Mouse (Mus musculus) embryonic facial prominence, embryonic 11.5 days (tissue): ENCODE measurements around the gene Erich2. TPM values are rescaled to one million over a fixed set of nuclear protein-coding genes. Genes with fewer than 3 reads are reported as not detected.
"Not testable (repeated sequence)": the region's sequence is repeated elsewhere in the genome, so short reads cannot be mapped to it uniquely, and the experiment has no call there.

Experiments
- ATAC-seq: fragments of 200-750 bp; cut with Nextera tagmentation; replicated peaks from 2 replicates; pipeline ENCODE4 v1.8.0; 2017; ENCODE audit warnings: low read depth; ENCODE audit not compliant: insufficient number of reproducible peaks, low FRiP score, low TSS enrichment
- DNase-seq: peaks from one replicate; pipeline ENCODE4 v3.0.0-alpha.2; 2015; ENCODE audit warnings: low spot score
- H3K27ac ChIP-seq: fragments of 300-500 bp; sonication (generic); replicated peaks from 2 replicates; pipeline ENCODE4 v1.5.1; 2014; ENCODE audit warnings: mild to moderate bottlenecking, low read depth, low read length, control low read depth
- H3K27me3 ChIP-seq: fragments of 300-500 bp; sonication (generic); 2 replicates; pipeline ENCODE4 v1.6.1; 2014; ENCODE audit warnings: mild to moderate bottlenecking, low read length, moderate library complexity, mixed read lengths; ENCODE audit not compliant: control insufficient read depth, insufficient read depth
- H3K36me3 ChIP-seq: fragments of 300-500 bp; sonication (generic); replicated peaks from 2 replicates; pipeline ENCODE4 v1.6.1; 2014; ENCODE audit warnings: low read depth, mild to moderate bottlenecking, low read length, moderate library complexity, mixed read lengths; ENCODE audit not compliant: control insufficient read depth, insufficient read depth
- H3K4me1 ChIP-seq: fragments of 300-500 bp; sonication (generic); 2 replicates; pipeline ENCODE4 v1.6.1; 2014; ENCODE audit warnings: low read length, mixed read lengths; ENCODE audit not compliant: control insufficient read depth, insufficient read depth
- H3K4me2 ChIP-seq: fragments of 300-500 bp; sonication (generic); 2 replicates; pipeline ENCODE4 v1.6.1; 2014; ENCODE audit warnings: low read depth, mild to moderate bottlenecking, control low read depth, low read length, moderate library complexity
- H3K4me3 ChIP-seq: fragments of 300-500 bp; sonication (generic); 2 replicates; pipeline ENCODE4 v1.5.1; 2014; ENCODE audit warnings: low read depth, low read length, control low read depth
- H3K9ac ChIP-seq: fragments of 300-500 bp; sonication (generic); replicated peaks from 2 replicates; pipeline ENCODE4 v1.6.1; 2014; ENCODE audit warnings: mild to moderate bottlenecking, control low read depth, low read length
- H3K9me3 ChIP-seq: fragments of 300-500 bp; sonication (generic); replicated peaks from 2 replicates; pipeline ENCODE4 v1.6.1; 2016; ENCODE audit warnings: mild to moderate bottlenecking, low read length, inconsistent platforms, mixed read lengths; ENCODE audit not compliant: control insufficient read depth
- WGBS: fragments of 180-500 bp; shearing (Covaris S2); extraction: QIAGEN DNeasy Blood & Tissue Kit; methylation state at CpG from one replicate; pipeline ENCODE4 v1.1.7; 2014; 5-methylcytosine and 5-hydroxymethylcytosine counted together
- polyA plus RNA-seq: library from polyadenylated mRNA; unstranded; fragments of >200 nt; fragmentation: Nextera tagmentation; extraction: Ambion mirVana; gene quantifications from 2 replicates; pipeline ENCODE4 v1.2.1, GENCODE M21; 2014

The Erich2 gene
- polyA plus RNA-seq, 1 experiment from 2014 or later, result 1.4 TPM

DNA sequence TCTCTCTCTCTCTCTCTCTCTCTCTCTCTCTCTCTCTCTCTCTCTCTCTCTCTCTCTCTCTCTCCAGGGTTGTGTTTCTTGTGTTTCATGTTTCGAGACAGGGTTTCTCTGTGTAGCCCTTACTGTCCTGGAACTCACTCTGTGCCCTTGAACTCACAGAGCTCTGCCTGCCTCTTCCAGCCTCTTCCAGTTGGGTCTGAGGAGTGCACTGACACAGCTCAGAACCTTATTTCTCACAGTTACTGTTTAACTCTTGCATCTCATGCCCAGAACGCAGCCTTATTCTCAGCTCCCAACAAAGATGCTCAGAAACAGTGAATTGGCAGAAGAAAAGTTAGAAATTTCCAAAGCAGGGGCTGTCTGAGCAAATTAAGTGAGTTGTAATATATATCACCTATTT, 2.2 kb upstream of the Erich2 start:
- H3K4me2 ChIP-seq, result no peak overlapping the region
- H3K4me1 ChIP-seq, result no peaks in the 10 kb centered on the region
- H3K9ac ChIP-seq, result no peak overlapping the region
- no peak for ATAC-seq
- no peaks in the 10 kb centered on the region for H3K9me3 ChIP-seq
- DNase-seq, result no peak
- no peak overlapping the region for H3K27ac ChIP-seq
- no peaks in the 10 kb centered on the region for H3K36me3 ChIP-seq
- no peak overlapping the region for H3K4me3 ChIP-seq
- 58% methylated on average over 2 of the region's 2 CpGs for WGBS
- no peaks in the 10 kb centered on the region for H3K27me3 ChIP-seq

DNA sequence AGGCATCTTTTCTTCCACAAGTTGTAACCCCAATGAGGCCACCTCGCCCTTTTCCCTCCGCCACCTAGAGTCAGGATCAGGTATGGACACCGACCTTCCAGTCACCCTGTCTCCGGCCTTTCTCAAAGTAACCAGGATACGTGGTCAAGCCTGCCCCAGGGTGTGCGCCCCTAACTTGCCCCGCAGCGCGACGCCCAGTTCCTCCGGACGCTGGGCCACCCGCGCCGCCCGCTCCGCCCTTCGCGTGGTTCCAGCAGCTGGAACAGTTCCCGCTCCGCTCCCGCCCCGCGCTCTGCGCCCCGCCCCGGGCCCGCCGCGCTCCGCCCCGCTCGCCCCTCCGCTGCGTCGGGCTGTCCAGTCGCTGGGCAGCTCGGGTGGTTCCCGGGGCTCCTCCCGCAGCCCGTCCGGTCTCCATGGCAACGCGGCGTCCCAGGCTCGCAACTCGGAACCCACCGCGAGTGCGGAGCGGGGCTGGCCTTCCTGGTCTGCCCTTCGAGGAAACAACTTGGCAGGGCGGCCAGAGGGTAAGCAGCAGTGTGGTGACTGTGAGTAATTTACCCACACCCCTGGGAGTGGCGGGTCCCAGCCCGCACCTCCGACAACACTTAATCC, 508 bp downstream of the Erich2 start:
- Histone ChIP-seq H3K9me3 (no peaks in the 10 kb centered on the region), H3K4me3 (peak overlapping the region; percentile 48), H3K9ac (peak overlapping the region; percentile 51), H3K27ac (no peak overlapping the region), H3K27me3 (no peaks in the 10 kb centered on the region), H3K36me3 (no peaks in the 10 kb centered on the region), H3K4me1 (no peaks in the 10 kb centered on the region), H3K4me2 (peak overlapping the region; percentile 87)
- DNase-seq (peak; percentile 90), ATAC-seq (peak; percentile 96)
- 0% methylated on average over 47 of the region's 56 CpGs for WGBS

DNA sequence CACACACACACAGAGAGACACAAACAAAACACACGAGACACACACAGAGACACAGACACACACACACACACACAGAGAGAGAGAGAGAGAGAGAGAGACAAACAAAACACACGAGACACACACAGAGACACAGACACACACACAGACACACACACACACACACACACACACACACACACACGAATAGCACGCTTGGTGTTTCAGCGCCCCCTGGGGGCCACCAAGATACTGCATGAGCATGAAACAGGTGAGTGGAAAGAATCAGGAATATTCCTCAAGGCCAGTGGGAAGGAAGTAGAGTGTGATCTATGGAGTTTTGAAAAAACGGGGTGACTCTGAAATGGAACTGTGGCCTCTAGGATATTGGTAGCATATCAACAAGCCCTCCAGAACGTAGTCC, 29.7 kb downstream of the Erich2 start:
- not testable (repeated sequence) for H3K27ac ChIP-seq, H3K4me2 ChIP-seq, H3K4me1 ChIP-seq, H3K36me3 ChIP-seq, ATAC-seq, H3K9me3 ChIP-seq, H3K9ac ChIP-seq, H3K4me3 ChIP-seq, H3K27me3 ChIP-seq
- WGBS, result 47% methylated on average over 7 of the region's 7 CpGs
- DNase-seq, result peak; percentile 54

- no peak for DNase-seq
- no peak overlapping the region for H3K4me3 ChIP-seq
- H3K36me3 ChIP-seq, result no peaks in the 10 kb centered on the region
- no peak for ATAC-seq
- H3K4me1 ChIP-seq, result no peaks in the 10 kb centered on the region
- no peaks in the 10 kb centered on the region for H3K27me3 ChIP-seq
- no peak overlapping the region for H3K9ac ChIP-seq
- 73% methylated on average over 6 of the region's 6 CpGs for WGBS
- H3K4me2 ChIP-seq, result no peak overlapping the region
- H3K9me3 ChIP-seq, result no peaks in the 10 kb centered on the region
- no peak overlapping the region for H3K27ac ChIP-seq
Measured at GRCm38 (mm10) chr2:70550671-70551070, 42.1 kb downstream of the Erich2 start.

DNA sequence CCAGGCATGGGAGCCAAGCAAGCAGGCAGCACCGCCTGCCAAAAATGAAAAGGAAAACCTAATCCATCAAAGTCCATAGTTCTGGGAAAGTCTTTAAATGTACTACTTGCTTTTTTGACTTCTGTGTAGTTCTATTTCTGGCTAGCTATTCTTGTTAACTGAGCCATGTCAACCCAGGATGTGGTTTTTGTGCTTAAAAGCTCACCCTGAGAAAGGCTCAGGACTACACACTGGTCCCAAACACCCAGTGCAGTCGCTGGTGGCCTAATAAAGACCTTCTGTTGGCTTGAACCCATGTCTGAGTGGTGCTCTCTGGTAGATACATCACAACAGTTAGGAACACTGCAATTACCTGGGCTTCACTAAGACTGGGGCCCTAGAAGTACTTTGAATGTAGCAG, 42.8 kb downstream of the Erich2 start:
- ATAC-seq, result no peak
- H3K9me3 ChIP-seq, result no peaks in the 10 kb centered on the region
- no peaks in the 10 kb centered on the region for H3K27me3 ChIP-seq
- H3K4me1 ChIP-seq, result no peaks in the 10 kb centered on the region
- H3K4me3 ChIP-seq, result no peak overlapping the region
- no peak overlapping the region for H3K27ac ChIP-seq
- no peak overlapping the region for H3K9ac ChIP-seq
- DNase-seq, result no peak
- WGBS, result 86% methylated on average over 2 of the region's 2 CpGs
- H3K36me3 ChIP-seq, result no peaks in the 10 kb centered on the region
- H3K4me2 ChIP-seq, result no peak overlapping the region

- ATAC-seq (no peak), DNase-seq (no peak)
- H3K36me3 ChIP-seq, result no peaks in the 10 kb centered on the region
- no peak overlapping the region for H3K4me3 ChIP-seq
- H3K27ac ChIP-seq, result no peak overlapping the region
- WGBS, result 79% methylated on average over 15 of the region's 15 CpGs
- H3K4me2 ChIP-seq, result no peak overlapping the region
- no peaks in the 10 kb centered on the region for H3K9me3 ChIP-seq
- H3K27me3 ChIP-seq, result no peaks in the 10 kb centered on the region
- no peaks in the 10 kb centered on the region for H3K4me1 ChIP-seq
- H3K9ac ChIP-seq, result no peak overlapping the region
Measured at GRCm38 (mm10) chr2:70552067-70552598, 43.5 kb downstream of the Erich2 start.

DNA sequence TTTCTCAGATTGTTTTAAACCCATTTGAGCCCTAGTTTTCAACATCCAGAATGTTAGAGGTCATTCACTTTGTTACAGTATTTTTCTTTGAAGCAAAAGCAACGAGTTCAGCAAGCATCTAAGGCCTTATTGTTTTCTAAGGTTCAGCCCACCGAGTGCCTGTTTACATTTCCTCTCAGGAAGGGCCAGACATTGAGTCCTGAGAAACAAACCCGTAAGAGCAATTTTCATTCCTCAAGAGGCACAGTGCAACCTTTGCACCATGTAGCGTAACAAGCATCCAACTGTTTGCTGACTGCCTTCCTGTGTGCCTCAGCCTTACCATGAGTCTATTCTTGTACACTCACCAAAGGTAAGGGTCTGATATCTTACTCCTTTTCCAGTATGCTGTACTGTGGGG, 44.2 kb downstream of the Erich2 start, which contains the start of gene Gad1:
Gene Gad1, plus strand, starts transcription at position 301 of the 400 bp plus-strand sequence.
- Histone ChIP-seq H3K9ac (no peak within 1 kb of the TSS), H3K4me3 (no peak within 1 kb of the TSS), H3K27ac (no peak within 1 kb of the TSS), H3K4me1 (no peaks in the 10 kb centered on the region), H3K36me3 (no peaks in the 10 kb centered on the region), H3K27me3 (no peaks in the 10 kb centered on the region), H3K4me2 (no peak within 1 kb of the TSS), H3K9me3 (no peaks in the 10 kb centered on the region)
- DNase-seq (no peak), ATAC-seq (no peak)
- 23% methylated on average over 4 of the region's 4 CpGs for WGBS

- peaks cover 1% of the 10 kb centered on the region; the same call in 1 of the 2 replicates for H3K27me3 ChIP-seq
- ATAC-seq (no peak), DNase-seq (no peak)
- H3K4me1 ChIP-seq, result no peaks in the 10 kb centered on the region
- no peak overlapping the region for H3K4me2 ChIP-seq
- no peaks in the 10 kb centered on the region for H3K36me3 ChIP-seq
- H3K9ac ChIP-seq, result no peak overlapping the region
- no peak overlapping the region for H3K27ac ChIP-seq
- no peaks in the 10 kb centered on the region for H3K9me3 ChIP-seq
- H3K4me3 ChIP-seq, result no peak overlapping the region
- WGBS, result 82% methylated on average over 3 of the region's 3 CpGs
Measured at GRCm38 (mm10) chr2:70553826-70554225, 45.2 kb downstream of the Erich2 start.
